Mouse (Mus musculus): ENCODE data around the gene Tmem100. TPM values are rescaled to one million over a fixed set of nuclear protein-coding genes. Genes with fewer than 3 reads are reported as not detected.
A peak's percentile ranks its signal among the peaks of the same experiment; 100 is the strongest.

Gene Tmem100
- polyA plus RNA-seq, 1 experiment = 0.69 TPM

GRCm38 (mm10) chr11:90002231-90002986, 27.7 kb upstream of the Tmem100 start, which contains the start of gene Pctp:
Gene Pctp (minus strand): TSS chr11:90002894.
- H3K4me3 ChIP-seq (ENCODE audit: control insufficient read depth, low read depth, low read length) = peak within 1 kb of the TSS; percentile 85
- H3K36me3 ChIP-seq (ENCODE audit: control insufficient read depth, insufficient read depth, low read length) = no peaks in the 10 kb centered on the region
- H3K4me1 ChIP-seq (ENCODE audit: control insufficient read depth, insufficient read depth, low read length) = peaks cover 3% of the 10 kb centered on the region
- H3K27ac ChIP-seq (ENCODE audit: control insufficient read depth, insufficient read depth, low read depth, low read length) = no peak within 1 kb of the TSS
- TF ChIP-seq CTCF (IDR thresholded peaks at IDR 0.05; ENCODE audit: control insufficient read depth, insufficient read depth, insufficient replicate concordance, low read depth, low read length) (no peak), POLR2A (IDR thresholded peaks at IDR 0.05; ENCODE audit: control insufficient read depth, low read depth, low read length) (peak; percentile 72)
- H3K27me3 ChIP-seq (ENCODE audit: control insufficient read depth, insufficient read depth, low read length) = no peaks in the 10 kb centered on the region

GRCm38 (mm10) chr11:90002987-90003348, 27.2 kb upstream of the Tmem100 start:
- Histone ChIP-seq H3K4me3 (ENCODE audit: control insufficient read depth, low read depth, low read length) (peak overlapping the region; percentile 35; the same call in 1 of the 2 replicates), H3K27ac (ENCODE audit: control insufficient read depth, insufficient read depth, low read depth, low read length) (no peak overlapping the region)
- TF ChIP-seq CTCF (IDR thresholded peaks at IDR 0.05; ENCODE audit: control insufficient read depth, insufficient read depth, insufficient replicate concordance, low read depth, low read length) (no peak), POLR2A (IDR thresholded peaks at IDR 0.05; ENCODE audit: control insufficient read depth, low read depth, low read length) (no peak)

GRCm38 (mm10) chr11:90003386-90003785, 26.8 kb upstream of the Tmem100 start:
- Histone ChIP-seq H3K27ac (ENCODE audit: control insufficient read depth, insufficient read depth, low read depth, low read length) (no peak overlapping the region), H3K4me3 (ENCODE audit: control insufficient read depth, low read depth, low read length) (no peak overlapping the region)
- TF ChIP-seq CTCF (IDR thresholded peaks at IDR 0.05; ENCODE audit: control insufficient read depth, insufficient read depth, insufficient replicate concordance, low read depth, low read length) = no peak

More at GRCm38 (mm10) chr11:90002987-90003348, 27.2 kb upstream of the Tmem100 start:
- Histone ChIP-seq H3K4me1 (ENCODE audit: control insufficient read depth, insufficient read depth, low read length) (peaks cover 3% of the 10 kb centered on the region), H3K27me3 (ENCODE audit: control insufficient read depth, insufficient read depth, low read length) (no peaks in the 10 kb centered on the region), H3K36me3 (ENCODE audit: control insufficient read depth, insufficient read depth, low read length) (no peaks in the 10 kb centered on the region)

GRCm38 (mm10) chr11:90006111-90006510, 24.0 kb upstream of the Tmem100 start:
- Histone ChIP-seq H3K4me3 (ENCODE audit: control insufficient read depth, low read depth, low read length) (no peak overlapping the region), H3K36me3 (ENCODE audit: control insufficient read depth, insufficient read depth, low read length) (no peaks in the 10 kb centered on the region), H3K4me1 (ENCODE audit: control insufficient read depth, insufficient read depth, low read length) (no peaks in the 10 kb centered on the region; the same call in 1 of the 2 replicates), H3K27ac (ENCODE audit: control insufficient read depth, insufficient read depth, low read depth, low read length) (no peak overlapping the region), H3K27me3 (ENCODE audit: control insufficient read depth, insufficient read depth, low read length) (no peaks in the 10 kb centered on the region)
- no peak for TF ChIP-seq POLR2A (IDR thresholded peaks at IDR 0.05; ENCODE audit: control insufficient read depth, low read depth, low read length)
- no peak for TF ChIP-seq CTCF (IDR thresholded peaks at IDR 0.05; ENCODE audit: control insufficient read depth, insufficient read depth, insufficient replicate concordance, low read depth, low read length)

More at GRCm38 (mm10) chr11:90003386-90003785, 26.8 kb upstream of the Tmem100 start:
- Histone ChIP-seq H3K36me3 (ENCODE audit: control insufficient read depth, insufficient read depth, low read length) (no peaks in the 10 kb centered on the region), H3K4me1 (ENCODE audit: control insufficient read depth, insufficient read depth, low read length) (peaks cover 3% of the 10 kb centered on the region), H3K27me3 (ENCODE audit: control insufficient read depth, insufficient read depth, low read length) (no peaks in the 10 kb centered on the region)

- no peak overlapping the region for H3K4me3 ChIP-seq (ENCODE audit: control insufficient read depth, low read depth, low read length)
- TF ChIP-seq POLR2A (IDR thresholded peaks at IDR 0.05; ENCODE audit: control insufficient read depth, low read depth, low read length) (no peak), CTCF (IDR thresholded peaks at IDR 0.05; ENCODE audit: control insufficient read depth, insufficient read depth, insufficient replicate concordance, low read depth, low read length) (no peak)
- no peaks in the 10 kb centered on the region for H3K27me3 ChIP-seq (ENCODE audit: control insufficient read depth, insufficient read depth, low read length)
- no peaks in the 10 kb centered on the region for H3K4me1 ChIP-seq (ENCODE audit: control insufficient read depth, insufficient read depth, low read length)
- no peak overlapping the region for H3K27ac ChIP-seq (ENCODE audit: control insufficient read depth, insufficient read depth, low read depth, low read length)
- no peaks in the 10 kb centered on the region for H3K36me3 ChIP-seq (ENCODE audit: control insufficient read depth, insufficient read depth, low read length)
These were observed 22.2 kb upstream of the Tmem100 start for GRCm38 (mm10) chr11:90007791-90008531.

GRCm38 (mm10) chr11:90013657-90014056, 16.5 kb upstream of the Tmem100 start:
- H3K27ac ChIP-seq (ENCODE audit: control insufficient read depth, insufficient read depth, low read depth, low read length) = no peak overlapping the region
- no peaks in the 10 kb centered on the region for H3K36me3 ChIP-seq (ENCODE audit: control insufficient read depth, insufficient read depth, low read length)
- H3K27me3 ChIP-seq (ENCODE audit: control insufficient read depth, insufficient read depth, low read length) = no peaks in the 10 kb centered on the region
- H3K4me3 ChIP-seq (ENCODE audit: control insufficient read depth, low read depth, low read length) = no peak overlapping the region
- TF ChIP-seq POLR2A (IDR thresholded peaks at IDR 0.05; ENCODE audit: control insufficient read depth, low read depth, low read length) (no peak), CTCF (IDR thresholded peaks at IDR 0.05; ENCODE audit: control insufficient read depth, insufficient read depth, insufficient replicate concordance, low read depth, low read length) (no peak)
- no peaks in the 10 kb centered on the region for H3K4me1 ChIP-seq (ENCODE audit: control insufficient read depth, insufficient read depth, low read length)

- no peak overlapping the region for H3K27ac ChIP-seq (ENCODE audit: control insufficient read depth, insufficient read depth, low read depth, low read length)
- no peaks in the 10 kb centered on the region for H3K36me3 ChIP-seq (ENCODE audit: control insufficient read depth, insufficient read depth, low read length)
- no peak overlapping the region for H3K4me3 ChIP-seq (ENCODE audit: control insufficient read depth, low read depth, low read length)
- TF ChIP-seq CTCF (IDR thresholded peaks at IDR 0.05; ENCODE audit: control insufficient read depth, insufficient read depth, insufficient replicate concordance, low read depth, low read length) (no peak), POLR2A (IDR thresholded peaks at IDR 0.05; ENCODE audit: control insufficient read depth, low read depth, low read length) (no peak)
- no peaks in the 10 kb centered on the region for H3K27me3 ChIP-seq (ENCODE audit: control insufficient read depth, insufficient read depth, low read length)
- H3K4me1 ChIP-seq (ENCODE audit: control insufficient read depth, insufficient read depth, low read length) = no peaks in the 10 kb centered on the region
These were observed 14.9 kb upstream of the Tmem100 start for GRCm38 (mm10) chr11:90015281-90015680.
